Mouse (Mus musculus): Measurements from ENCODE around the gene Sdcbp2. TPM values are rescaled to one million over a fixed set of nuclear protein-coding genes. Genes with fewer than 3 reads are reported as not detected.

The Sdcbp2 gene
- polyA plus RNA-seq, 1 experiment from 2014 or later = 0.59 TPM

- H3K27me3 ChIP-seq (ENCODE audit: control insufficient read depth, insufficient read depth, low read length) = peaks cover 4% of the 10 kb centered on the region; the same call in 1 of the 2 replicates
- 69% methylated on average over 9 of the region's 9 CpGs for WGBS
- no peaks in the 10 kb centered on the region for H3K9me3 ChIP-seq (replicated peaks; ENCODE audit: control insufficient read depth, low read length)
- H3K27ac ChIP-seq (replicated peaks; ENCODE audit: low read depth, low read length) = no peak overlapping the region
- H3K4me1 ChIP-seq (ENCODE audit: control insufficient read depth, insufficient read depth, low read length) = no peaks in the 10 kb centered on the region
- DNase-seq (ENCODE audit: low spot score) (no peak), ATAC-seq (replicated peaks; ENCODE audit: insufficient number of reproducible peaks, low FRiP score, low TSS enrichment, low read depth) (no peak)
- no peak overlapping the region for H3K4me2 ChIP-seq (ENCODE audit: low read depth, low read length)
- H3K4me3 ChIP-seq (ENCODE audit: low read depth, low read length) = no peak overlapping the region
- H3K36me3 ChIP-seq (replicated peaks; ENCODE audit: control insufficient read depth, insufficient read depth, low read depth, low read length) = no peaks in the 10 kb centered on the region
- no peak overlapping the region for H3K9ac ChIP-seq (replicated peaks; ENCODE audit: low read length)
Measured at GRCm38 (mm10) chr2:151635362-151636014, 63.1 kb downstream of the Sdcbp2 start.

GRCm38 (mm10) chr2:151636015-151636402, 63.6 kb downstream of the Sdcbp2 start:
- Histone ChIP-seq H3K4me1 (ENCODE audit: control insufficient read depth, insufficient read depth, low read length) (no peaks in the 10 kb centered on the region), H3K4me2 (ENCODE audit: low read depth, low read length) (no peak overlapping the region), H3K27ac (replicated peaks; ENCODE audit: low read depth, low read length) (no peak overlapping the region), H3K9me3 (replicated peaks; ENCODE audit: control insufficient read depth, low read length) (no peaks in the 10 kb centered on the region), H3K9ac (replicated peaks; ENCODE audit: low read length) (no peak overlapping the region), H3K4me3 (ENCODE audit: low read depth, low read length) (no peak overlapping the region), H3K27me3 (ENCODE audit: control insufficient read depth, insufficient read depth, low read length) (peaks cover 4% of the 10 kb centered on the region; the same call in 1 of the 2 replicates), H3K36me3 (replicated peaks; ENCODE audit: control insufficient read depth, insufficient read depth, low read depth, low read length) (no peaks in the 10 kb centered on the region)
- no peak for DNase-seq (ENCODE audit: low spot score)
- ATAC-seq (replicated peaks; ENCODE audit: insufficient number of reproducible peaks, low FRiP score, low TSS enrichment, low read depth) = no peak
- WGBS = 79% methylated on average over 2 of the region's 2 CpGs

Other genes with a start within 250 kb of the Sdcbp2 start
- gene 4921509C19Rik, start 96.5 kb upstream of the Sdcbp2 start, polyA plus RNA-seq (2014; fragmentation: Nextera tagmentation; extraction: Ambion mirVana) = not detected in 2 replicates
- 301 and 304 TPM in 2 replicates for gene Nsfl1c, start 78.4 kb upstream of the Sdcbp2 start, polyA plus RNA-seq (2014; fragmentation: Nextera tagmentation; extraction: Ambion mirVana)
- gene Fkbp1a, start 30.1 kb upstream of the Sdcbp2 start, polyA plus RNA-seq (2014; fragmentation: Nextera tagmentation; extraction: Ambion mirVana) = 578 and 583 TPM in 2 replicates
- 0.72 and 1.1 TPM in 2 replicates for gene Snph, start 60.0 kb downstream of the Sdcbp2 start, polyA plus RNA-seq (2014; fragmentation: Nextera tagmentation; extraction: Ambion mirVana)
- 0.13 TPM in 1 of 2 replicates, not detected in the other for gene Rad21l, start 95.9 kb downstream of the Sdcbp2 start, polyA plus RNA-seq (2014; fragmentation: Nextera tagmentation; extraction: Ambion mirVana)
- gene Tmem74b, start 129.4 kb downstream of the Sdcbp2 start, polyA plus RNA-seq (2014; fragmentation: Nextera tagmentation; extraction: Ambion mirVana) = 2.4 and 2.7 TPM in 2 replicates
- gene Psmf1, start 171.6 kb downstream of the Sdcbp2 start, polyA plus RNA-seq (2014; fragmentation: Nextera tagmentation; extraction: Ambion mirVana) = 45.8 and 46.8 TPM in 2 replicates